Mouse (Mus musculus) brown adipose tissue, adult 24 weeks (tissue): ENCODE measurements around the gene Vstm5. TPM values are rescaled to one million over a fixed set of nuclear protein-coding genes. Genes with fewer than 3 reads are reported as not detected.
"Not testable (repeated sequence)": the region's sequence is repeated elsewhere in the genome, so short reads cannot be mapped to it uniquely, and the experiment has no call there.

Source experiments
- H3K27ac ChIP-seq: fragments of 200-500 bp; replicated peaks from 2 replicates; pipeline ENCODE4 v1.5.1; 2012; ENCODE audit warnings: low read depth, mild to moderate bottlenecking, low read length
- H3K4me1 ChIP-seq: fragments of 200-500 bp; 2 replicates; pipeline ENCODE4 v1.6.1; 2012; ENCODE audit warnings: low read length, mixed read lengths; ENCODE audit not compliant: control insufficient read depth, insufficient read depth, insufficient read length
- H3K4me3 ChIP-seq: fragments of 200-500 bp; 2 replicates; pipeline ENCODE4 v1.5.1; 2012; ENCODE audit warnings: low read depth, mild to moderate bottlenecking, low read length, moderate library complexity; ENCODE audit not compliant: insufficient read depth
- polyA plus RNA-seq: library from polyadenylated mRNA; stranded (reverse); fragments of >200 nt; gene quantifications from 2 replicates; pipeline ENCODE4 v1.2.4, GENCODE M21; 2012; ENCODE audit not compliant: missing spikeins, insufficient read depth, insufficient read length

The Vstm5 gene
- not detected in 2 replicates for polyA plus RNA-seq

DNA sequence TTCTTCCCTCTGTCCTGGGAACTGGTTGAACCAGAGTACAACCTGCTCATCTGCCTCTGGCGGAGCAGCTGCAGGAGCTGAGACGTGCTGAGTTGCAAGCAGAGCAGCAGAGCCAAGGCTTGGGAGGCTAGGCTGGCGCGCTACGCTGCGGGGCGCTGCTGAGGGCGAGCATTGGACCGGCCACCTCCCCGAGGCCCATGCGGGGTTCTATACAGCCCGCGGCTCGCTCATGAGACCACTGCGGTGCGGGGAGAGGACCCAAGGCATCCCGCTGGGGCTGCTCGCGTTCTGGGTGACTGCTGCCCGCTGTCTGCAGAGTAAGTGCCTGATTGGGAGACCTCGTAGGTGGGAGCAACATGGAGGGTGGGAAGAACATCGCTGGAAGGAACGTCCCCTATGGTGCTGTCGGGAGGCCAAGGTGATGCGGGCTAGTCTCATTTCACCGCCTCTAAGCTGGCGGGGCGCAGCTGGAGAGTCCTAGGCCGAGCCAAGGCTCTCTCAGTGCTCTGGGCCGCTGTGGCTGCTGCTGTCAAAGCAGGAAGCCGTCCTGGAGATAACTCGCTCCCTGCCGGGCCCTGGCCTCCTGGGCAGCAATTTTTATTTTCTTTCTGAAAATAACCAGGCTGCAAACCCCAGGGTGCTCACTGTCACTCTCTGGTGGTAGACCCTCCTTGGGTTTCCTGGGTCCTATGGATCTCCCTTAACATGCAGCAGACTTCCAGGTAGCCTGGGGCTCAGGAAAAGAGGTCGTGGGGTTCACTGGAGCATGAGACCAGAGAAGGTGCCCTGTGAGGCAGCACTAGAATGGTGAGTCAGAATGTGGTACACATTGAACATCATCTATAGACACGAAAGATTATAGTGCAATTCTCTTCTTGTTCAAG is at the start of gene Vstm5:
Vstm5 (plus strand) TSS at position 4 of the 884 bp plus-strand sequence.
- Histone ChIP-seq H3K27ac (no peak within 1 kb of the TSS), H3K4me3 (peak within 1 kb of the TSS; percentile 25), H3K4me1 (no peaks in the 10 kb centered on the region)

DNA sequence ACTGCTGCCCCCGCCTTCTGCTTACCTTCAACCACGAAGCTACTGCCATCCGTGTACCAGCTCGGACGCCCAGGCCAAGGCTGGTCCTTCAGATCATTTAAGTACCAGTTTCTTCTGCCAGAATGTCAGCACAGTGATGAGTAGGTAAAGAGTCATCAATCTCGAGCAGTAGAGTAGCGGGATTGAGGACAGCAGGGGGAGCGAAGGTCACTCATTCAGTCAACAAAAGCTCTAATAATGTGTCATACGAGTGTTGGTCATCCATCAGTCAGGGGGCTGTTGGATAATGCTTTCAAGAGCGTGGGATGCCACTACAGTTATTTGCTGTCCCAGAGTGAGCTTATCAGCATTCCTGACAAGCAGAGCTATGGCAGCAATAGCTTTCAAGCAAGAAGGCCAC is 44.0 kb upstream of the Vstm5 start:
- H3K27ac ChIP-seq, H3K4me3 ChIP-seq, H3K4me1 ChIP-seq: not testable (repeated sequence)

DNA sequence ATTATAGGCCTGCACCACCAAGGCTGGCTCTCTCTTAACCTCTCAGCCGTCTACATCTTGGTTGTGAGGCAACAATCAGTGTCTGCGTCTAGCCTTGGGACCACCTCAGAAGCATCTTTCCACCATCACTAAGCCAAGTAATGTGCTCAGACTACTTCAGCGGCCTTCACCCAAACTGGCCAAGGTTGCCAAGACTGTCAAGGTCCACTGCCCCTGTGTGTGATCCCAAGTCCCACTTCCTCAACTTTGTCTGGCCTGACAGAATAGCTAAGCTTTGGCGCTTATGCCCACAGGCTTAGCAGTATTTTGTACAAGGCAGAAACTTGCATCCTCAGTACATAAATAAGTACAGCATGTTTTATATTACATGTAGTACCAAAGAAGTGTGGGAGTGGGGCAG is 32.2 kb upstream of the Vstm5 start:
- Histone ChIP-seq H3K4me3 (no peak overlapping the region), H3K4me1 (no peaks in the 10 kb centered on the region), H3K27ac (no peak overlapping the region)

DNA sequence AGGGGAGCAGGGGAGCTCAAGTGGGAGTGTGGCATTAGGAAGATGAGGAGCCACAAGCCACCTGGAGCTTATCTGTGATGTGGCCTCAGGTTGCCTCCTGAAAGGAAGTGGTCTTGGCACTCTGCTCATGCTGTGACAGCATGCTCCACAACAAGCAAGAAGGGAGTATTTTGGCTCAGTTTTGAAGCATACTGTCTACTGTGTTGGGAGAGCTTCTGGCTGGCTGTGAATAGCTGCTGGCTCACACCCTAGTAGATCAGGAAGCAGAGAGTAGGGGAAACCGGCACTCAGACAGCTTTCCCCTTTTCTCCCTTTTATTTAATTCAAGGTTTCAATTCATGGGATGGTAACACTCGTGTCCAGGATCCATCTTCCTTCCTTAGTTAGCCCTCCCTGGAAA is 29.5 kb upstream of the Vstm5 start:
- no peaks in the 10 kb centered on the region for H3K4me1 ChIP-seq
- no peak overlapping the region for H3K27ac ChIP-seq
- H3K4me3 ChIP-seq, result no peak overlapping the region

DNA sequence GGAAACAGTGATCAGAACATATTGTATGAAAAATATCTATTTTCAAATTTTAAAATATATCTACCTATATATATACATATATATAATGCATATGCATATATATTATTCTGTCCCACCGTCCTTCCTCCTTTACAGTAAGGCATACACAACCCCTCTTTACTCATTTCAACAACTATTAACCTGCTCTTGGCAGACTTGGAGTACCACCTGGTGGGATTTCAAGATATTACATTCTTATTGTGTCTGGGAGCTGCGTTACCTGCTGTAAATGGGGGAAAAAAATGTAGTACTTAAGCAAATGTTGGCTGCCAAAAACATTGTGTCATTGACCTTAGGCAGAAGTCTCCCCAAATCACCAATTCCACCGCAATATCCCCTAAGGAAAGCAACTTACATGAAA is 27.0 kb upstream of the Vstm5 start:
- Histone ChIP-seq H3K27ac (no peak overlapping the region), H3K4me3 (no peak overlapping the region), H3K4me1 (no peaks in the 10 kb centered on the region)

DNA sequence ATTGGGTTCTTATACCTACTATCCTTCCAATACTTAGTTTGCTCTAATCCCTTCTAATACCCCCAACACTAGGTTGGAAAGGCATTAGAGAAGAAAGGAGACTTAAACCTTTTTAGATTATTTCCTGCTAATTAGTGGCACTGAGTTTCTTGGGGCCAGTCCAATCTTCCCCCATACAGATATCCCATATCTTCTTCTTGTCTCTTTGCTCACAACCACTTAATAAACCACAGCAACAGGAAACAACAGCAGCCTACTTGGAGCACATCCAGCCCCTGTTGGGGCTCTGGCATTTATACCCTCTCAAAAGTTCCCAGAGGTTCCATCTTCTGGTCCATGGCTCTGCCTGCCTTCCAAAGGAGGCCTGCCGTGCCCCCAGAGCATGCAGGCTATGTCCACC is 25.1 kb upstream of the Vstm5 start:
- Histone ChIP-seq H3K4me3 (no peak overlapping the region), H3K27ac (no peak overlapping the region), H3K4me1 (no peaks in the 10 kb centered on the region)

DNA sequence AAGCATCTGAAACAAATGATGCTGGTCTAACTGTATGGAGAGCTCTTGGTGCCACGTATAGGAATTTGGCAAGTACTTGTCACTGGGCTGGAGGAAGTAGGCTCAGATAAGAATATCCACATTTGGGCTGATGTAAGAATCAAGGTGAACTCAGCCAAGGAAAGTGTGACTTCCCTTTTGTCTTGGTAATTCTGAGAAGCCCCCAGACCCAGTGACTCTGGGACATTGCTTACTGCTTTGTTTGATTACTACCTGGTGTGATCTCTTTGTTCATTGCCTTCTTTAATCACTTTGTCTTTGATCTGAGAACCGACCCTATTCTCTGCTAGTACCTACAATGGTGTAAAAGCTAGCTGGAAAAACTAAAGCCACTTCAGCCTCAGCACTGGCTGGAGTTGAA is 13.9 kb upstream of the Vstm5 start:
- H3K27ac ChIP-seq, result no peak overlapping the region
- no peak overlapping the region for H3K4me3 ChIP-seq
- no peaks in the 10 kb centered on the region for H3K4me1 ChIP-seq

DNA sequence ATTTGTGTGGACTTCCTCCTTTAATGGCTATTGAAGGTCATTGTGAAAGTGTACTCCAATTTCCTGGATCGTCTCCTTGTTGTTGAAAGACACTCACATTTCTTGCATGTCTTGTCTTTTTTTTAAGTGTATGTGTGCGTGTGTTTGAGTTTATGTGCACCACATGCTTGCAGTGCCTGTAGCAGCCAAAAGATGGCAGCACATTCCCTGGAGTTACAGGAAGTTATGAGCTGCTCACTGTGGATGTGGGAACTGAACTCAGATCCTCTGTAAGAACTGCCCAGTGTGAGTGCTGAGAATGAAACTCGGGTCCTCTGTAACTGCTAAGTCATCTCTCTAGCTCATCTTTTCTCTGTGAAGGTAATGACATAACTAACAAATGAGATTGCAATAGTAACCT is 6.4 kb upstream of the Vstm5 start:
- Histone ChIP-seq H3K4me1 (no peaks in the 10 kb centered on the region), H3K4me3 (no peak overlapping the region), H3K27ac (no peak overlapping the region)

DNA sequence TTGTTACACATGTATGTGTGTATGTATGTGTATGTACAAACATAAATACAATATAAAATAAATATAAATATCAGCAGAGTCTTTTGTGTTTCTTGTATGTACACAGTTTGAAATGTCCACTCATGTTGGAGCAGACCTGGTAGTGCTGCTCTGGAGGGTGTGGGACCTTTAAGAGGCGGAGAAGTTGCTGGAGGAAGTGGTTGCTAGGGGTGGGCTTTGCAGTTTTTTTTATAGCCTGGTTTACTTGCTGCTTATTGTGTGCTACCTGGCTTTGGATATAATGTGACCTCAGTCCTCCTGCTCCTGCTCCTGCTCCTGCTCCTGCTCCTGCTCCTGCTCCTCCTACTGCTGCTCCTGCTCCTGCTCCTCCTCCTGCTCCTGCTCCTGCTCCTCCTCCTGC is 5.2 kb upstream of the Vstm5 start:
- Histone ChIP-seq H3K4me1 (no peaks in the 10 kb centered on the region), H3K27ac (no peak overlapping the region), H3K4me3 (no peak overlapping the region)

DNA sequence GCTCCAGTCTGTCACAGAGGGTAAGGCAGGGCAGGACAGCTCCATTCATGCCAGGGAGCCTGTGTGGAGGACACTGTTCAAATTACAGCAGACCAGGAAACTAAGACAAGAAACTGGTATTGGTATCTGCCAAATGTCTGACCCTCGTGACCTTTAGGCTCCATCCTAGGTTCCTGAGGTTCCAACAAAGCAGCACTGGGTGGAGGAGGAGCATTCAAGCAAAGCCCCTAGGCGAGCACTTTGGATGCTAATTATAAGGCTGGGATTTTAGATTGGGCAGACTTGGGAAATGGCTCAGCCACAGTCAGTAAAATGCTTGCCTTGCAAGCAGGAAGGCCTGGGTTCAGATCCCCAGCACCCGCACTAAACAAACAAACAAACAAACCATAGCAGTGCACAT is 2.9 kb upstream of the Vstm5 start:
- Histone ChIP-seq H3K27ac (no peak overlapping the region), H3K4me3 (no peak overlapping the region), H3K4me1 (no peaks in the 10 kb centered on the region)

DNA sequence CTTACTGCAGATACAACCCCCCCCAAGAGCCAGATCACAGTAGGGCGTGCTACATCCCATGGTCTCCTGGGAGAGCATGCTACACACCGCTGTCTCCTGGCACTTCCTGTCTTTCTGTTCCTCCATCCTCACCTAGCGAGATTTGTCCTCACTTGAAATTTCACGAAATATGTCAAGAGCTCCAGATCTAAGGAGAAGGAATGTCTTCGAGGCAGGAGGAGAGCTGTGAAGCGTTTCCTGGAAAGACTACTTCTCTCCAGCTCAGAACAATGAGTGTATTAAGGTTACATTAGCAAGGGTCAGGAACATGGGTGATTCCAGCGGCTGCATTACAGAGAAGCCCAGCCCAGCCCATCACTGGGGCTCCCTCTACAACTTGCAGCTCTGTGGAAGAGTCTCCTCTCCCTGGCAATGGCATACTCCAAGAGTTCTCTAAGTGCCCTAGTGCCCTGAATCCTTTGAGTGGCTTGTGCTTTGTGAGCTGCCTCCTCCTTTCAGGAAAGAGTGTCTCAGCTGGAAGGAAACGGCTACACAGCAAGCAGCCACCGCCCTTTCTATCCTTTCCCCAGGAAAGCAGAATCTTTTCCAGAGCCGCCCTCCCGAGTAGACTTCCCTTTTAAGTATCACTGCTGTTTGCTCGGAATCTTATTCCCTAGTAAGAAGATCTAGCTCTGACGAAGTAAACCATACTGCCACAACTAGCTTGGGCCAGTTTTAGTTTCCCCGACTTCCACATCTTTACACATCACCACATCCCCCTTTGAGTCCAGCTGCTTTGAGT is 1.1 kb upstream of the Vstm5 start:
- Histone ChIP-seq H3K27ac (no peak overlapping the region), H3K4me1 (no peaks in the 10 kb centered on the region)

DNA sequence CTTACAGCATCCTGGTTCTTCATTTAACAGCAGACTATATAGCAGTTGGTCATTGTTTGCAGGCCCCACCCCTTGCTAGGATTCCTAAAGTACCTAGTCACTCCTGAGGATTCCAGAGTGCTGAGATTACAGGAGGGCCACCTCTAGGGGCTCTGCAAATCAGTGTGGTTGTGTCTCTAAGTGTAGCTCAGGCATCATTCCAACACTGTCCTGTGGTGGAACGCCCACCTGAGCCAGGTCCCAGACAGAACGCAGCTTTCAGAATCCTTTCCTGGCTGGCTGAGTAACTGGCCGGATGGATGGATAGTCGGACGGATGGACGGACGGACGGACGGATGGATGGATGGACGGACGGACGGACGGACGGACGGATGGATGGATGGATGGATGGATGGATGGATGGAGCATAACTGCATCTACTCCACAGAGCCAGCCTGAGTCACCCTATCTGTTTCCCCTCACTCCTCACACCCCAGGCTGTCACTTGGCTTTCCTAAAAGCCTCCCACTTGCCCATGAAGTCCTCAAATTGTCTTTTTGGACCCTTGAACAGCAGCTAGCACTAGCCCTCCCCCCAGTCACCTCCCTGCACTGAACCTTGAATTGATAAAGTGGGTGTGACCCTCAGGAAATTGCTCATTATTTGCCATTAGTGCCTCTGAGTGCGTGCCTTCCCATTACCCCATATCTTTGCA is 401 bp upstream of the Vstm5 start:
- no peak overlapping the region for H3K27ac ChIP-seq

More for the DNA sequence above, 1.1 kb upstream of the Vstm5 start:
- H3K4me3 ChIP-seq, result no peak overlapping the region

DNA sequence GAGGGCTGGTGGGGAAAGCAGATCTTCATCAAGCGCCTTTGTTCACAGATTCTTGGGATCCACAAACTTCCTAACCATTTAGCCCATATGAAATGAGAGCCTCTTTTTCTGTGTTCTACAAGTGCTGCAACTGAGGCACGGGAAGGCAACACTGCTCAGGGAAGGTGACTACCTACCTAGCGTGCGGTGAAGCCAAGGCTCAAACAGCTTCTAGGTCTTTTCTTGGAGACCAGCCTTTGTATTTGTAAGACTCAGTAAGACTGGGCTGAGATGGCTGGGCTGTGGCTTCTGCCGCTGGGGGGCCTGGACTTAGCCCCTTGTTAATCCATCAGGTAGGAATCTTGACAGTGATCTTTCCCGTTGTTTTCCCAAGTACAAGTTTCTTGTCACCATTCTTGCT is 1.2 kb downstream of the Vstm5 start:
- Histone ChIP-seq H3K27ac (no peak overlapping the region), H3K4me1 (no peaks in the 10 kb centered on the region), H3K4me3 (no peak overlapping the region)

More for the DNA sequence above, 401 bp upstream of the Vstm5 start:
- H3K4me3 ChIP-seq, result no peak overlapping the region
- no peaks in the 10 kb centered on the region for H3K4me1 ChIP-seq

DNA sequence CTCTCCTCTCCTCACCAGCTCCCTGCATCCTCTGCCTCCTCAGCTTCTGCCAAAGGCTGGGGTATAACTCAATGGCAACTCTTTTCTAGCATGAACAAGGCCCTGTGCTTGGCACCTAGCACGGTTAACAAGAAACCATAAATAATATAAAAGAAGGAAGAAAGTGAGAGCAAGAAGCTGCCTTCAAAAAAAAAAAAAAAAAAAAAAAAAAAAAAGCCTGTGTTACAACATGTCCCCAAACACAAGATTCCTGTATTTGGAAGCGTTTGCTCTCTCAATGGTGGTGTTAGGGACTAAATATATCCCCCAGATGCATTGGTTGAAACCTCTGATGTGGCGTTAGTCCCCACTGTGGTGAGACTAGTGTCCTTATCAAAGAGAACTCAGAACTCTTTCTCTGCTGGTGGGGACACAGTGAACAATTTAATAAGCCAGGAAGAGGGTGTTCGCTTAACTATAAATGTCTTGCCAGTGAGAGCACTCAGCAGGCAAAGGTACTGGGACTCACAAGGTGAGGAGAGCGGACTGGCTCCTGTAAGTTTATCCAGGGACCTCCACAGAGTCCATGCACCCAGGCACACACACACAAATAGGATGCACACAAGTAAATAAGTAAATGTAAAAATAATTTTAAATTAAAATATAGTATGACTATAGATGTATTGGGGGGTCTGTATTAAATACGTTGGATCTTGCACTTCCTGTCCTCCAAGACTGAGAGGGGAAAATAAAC is 2.2 kb downstream of the Vstm5 start:
- Histone ChIP-seq H3K4me1 (no peaks in the 10 kb centered on the region), H3K27ac (no peak overlapping the region), H3K4me3 (no peak overlapping the region)

DNA sequence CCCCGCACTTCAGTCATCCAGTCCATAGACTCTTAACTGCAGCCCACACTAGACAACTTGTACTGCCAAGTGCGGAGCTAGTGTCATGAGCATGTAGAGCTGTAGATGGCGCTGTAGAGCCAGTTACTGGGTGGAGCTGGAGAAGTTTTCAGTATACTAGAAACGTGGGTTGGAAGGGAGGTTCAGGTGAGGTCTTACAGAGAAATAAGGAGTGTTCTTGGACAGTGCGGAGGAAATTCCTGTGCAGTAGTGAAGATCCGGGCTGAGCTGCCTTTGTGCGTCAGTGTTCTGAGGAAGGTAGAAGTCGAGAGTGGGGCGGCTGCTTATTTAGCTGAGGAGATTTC is 2.7 kb downstream of the Vstm5 start:
- Histone ChIP-seq H3K4me1 (no peaks in the 10 kb centered on the region), H3K4me3 (no peak overlapping the region), H3K27ac (no peak overlapping the region)
